Mouse (Mus musculus) erythroblast, embryonic 14.5 days (primary cell): ENCODE data around the gene H3f3b.

Experiments
- GATA1 ChIP-seq: IDR thresholded peaks from 2 replicates; pipeline ENCODE4 v1.6.1; 2012; ENCODE audit warnings: low read length, inconsistent platforms, mixed read lengths
- TAL1 ChIP-seq: IDR thresholded peaks from 3 replicates; pipeline ENCODE4 v1.6.1; 2012; ENCODE audit warnings: low read length, inconsistent platforms, mixed read lengths

GRCm38 (mm10) chr11:116012262-116012947 lies 15.4 kb downstream of the H3f3b start, which contains the start of gene Galk1:
- TF ChIP-seq TAL1, result no peak
- no peak for TF ChIP-seq GATA1
